Mouse (Mus musculus) small intestine, adult 2 months (tissue): ENCODE results near the gene Eml3. TPM values are rescaled to one million over a fixed set of nuclear protein-coding genes. Genes with fewer than 3 reads are reported as not detected.

Source experiments
- H3K27ac ChIP-seq: fragments of 200-500 bp; 2 replicates; pipeline ENCODE4 v1.5.1; 2012; ENCODE audit warnings: low read depth, low read length, control low read depth, inconsistent platforms; ENCODE audit not compliant: insufficient read depth
- H3K27me3 ChIP-seq: fragments of 200-500 bp; 2 replicates; pipeline ENCODE4 v1.6.1; 2012; ENCODE audit warnings: mild to moderate bottlenecking, moderate library complexity, low read length, inconsistent platforms; ENCODE audit not compliant: control insufficient read depth, insufficient read depth
- H3K36me3 ChIP-seq: fragments of 200-500 bp; 2 replicates; pipeline ENCODE4 v1.6.1; 2012; ENCODE audit warnings: mild to moderate bottlenecking, low read length, control low read depth, inconsistent platforms; ENCODE audit not compliant: control insufficient read depth, insufficient read depth
- H3K4me1 ChIP-seq: fragments of 200-500 bp; 2 replicates; pipeline ENCODE4 v1.6.1; 2012; ENCODE audit warnings: low read length, inconsistent platforms, mixed read lengths; ENCODE audit not compliant: control insufficient read depth, insufficient read depth, insufficient read length
- H3K4me3 ChIP-seq: fragments of 200-500 bp; 2 replicates; pipeline ENCODE4 v1.5.1; 2012; ENCODE audit warnings: low read depth, mild to moderate bottlenecking, control low read depth, inconsistent platforms, low read length, moderate library complexity
- CTCF ChIP-seq: fragments of 200-500 bp; IDR thresholded peaks from 2 replicates; pipeline ENCODE4 v1.5.1; 2012; ENCODE audit warnings: low read depth, mild to moderate bottlenecking, control low read depth, inconsistent platforms, low read length, moderate library complexity, mixed read lengths; ENCODE audit not compliant: insufficient replicate concordance, insufficient read length; ENCODE audit errors: extremely low read depth
- POLR2A ChIP-seq: fragments of 200-500 bp; IDR thresholded peaks from 2 replicates; pipeline ENCODE4 v1.6.1; 2012; ENCODE audit warnings: low read depth, mild to moderate bottlenecking, control low read depth, inconsistent platforms, low read length, moderate library complexity
- WGBS: fragments of 180-500 bp; shearing (Covaris S2); methylation state at CpG from one replicate; pipeline ENCODE4 v1.1.7; 2018; 5-methylcytosine and 5-hydroxymethylcytosine counted together
- polyA plus RNA-seq: library from polyadenylated mRNA; depleted of rRNA; stranded (reverse); fragments of >200 nt; gene quantifications from 2 replicates; pipeline ENCODE4 v1.2.3, GENCODE M21; 2012

Eml3 gene
- polyA plus RNA-seq, 1 experiment = 32.2 TPM

- Histone ChIP-seq H3K27me3 (no peaks in the 10 kb centered on the region), H3K4me3 (peak overlapping the region; percentile 71), H3K27ac (peak overlapping the region; percentile 44), H3K4me1 (peaks cover 8% of the 10 kb centered on the region), H3K36me3 (peaks cover 21% of the 10 kb centered on the region)
- TF ChIP-seq POLR2A = no peak
- WGBS = 1% methylated on average over 13 of the region's 13 CpGs
These were observed 30.8 kb upstream of the Eml3 start for GRCm38 (mm10) chr19:8898576-8898975.

DNA sequence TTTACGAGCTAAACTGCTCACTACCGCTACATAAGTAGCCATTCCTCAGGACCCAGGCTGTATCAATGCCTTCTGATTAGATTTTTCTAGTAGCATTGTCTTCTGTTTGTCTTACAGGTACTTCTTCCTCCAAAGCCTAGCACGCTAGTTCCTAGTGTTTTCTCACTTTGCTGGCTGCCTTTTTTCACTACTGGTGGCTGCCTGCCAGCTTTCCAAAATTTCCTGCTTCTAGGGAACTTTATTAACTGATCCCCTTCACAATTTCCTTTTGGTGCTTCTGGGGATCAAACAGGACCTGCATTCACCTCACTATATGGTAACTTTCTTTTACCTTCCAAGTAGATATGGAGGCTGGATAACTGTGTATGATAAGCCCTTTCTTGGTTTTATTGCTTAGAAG lies 30.3 kb upstream of the Eml3 start:
- H3K4me3 ChIP-seq = no peak overlapping the region
- WGBS = 15% methylated on average over 3 of the region's 3 CpGs
- no peak for TF ChIP-seq CTCF
- TF ChIP-seq POLR2A = no peak

DNA sequence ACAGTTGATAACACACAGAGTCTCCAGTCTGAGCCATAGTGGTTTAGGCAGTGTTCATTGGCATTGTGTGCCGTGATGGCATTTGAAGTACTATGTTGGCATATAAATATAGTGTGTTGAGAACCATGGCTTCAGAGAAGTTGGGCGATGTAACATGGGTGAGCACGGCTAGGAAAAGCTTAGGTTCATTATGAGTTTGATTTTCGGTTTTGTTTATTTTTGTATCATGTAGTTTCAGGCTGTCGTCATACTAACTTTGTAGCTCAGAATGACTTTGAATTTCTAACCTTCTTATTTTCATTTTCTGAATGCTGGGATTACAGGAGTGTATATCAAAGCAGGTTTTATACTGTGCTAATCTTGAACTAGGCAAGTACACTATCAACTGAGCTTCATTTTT lies 25.9 kb upstream of the Eml3 start:
- H3K4me3 ChIP-seq = no peak overlapping the region
- WGBS = 90% methylated on average over 5 of the region's 5 CpGs
- no peaks in the 10 kb centered on the region for H3K27me3 ChIP-seq
- H3K36me3 ChIP-seq = peaks cover 52% of the 10 kb centered on the region
- H3K4me1 ChIP-seq = no peaks in the 10 kb centered on the region
- TF ChIP-seq POLR2A (no peak), CTCF (no peak)
- no peak overlapping the region for H3K27ac ChIP-seq

More for the DNA sequence above, 30.3 kb upstream of the Eml3 start:
- Histone ChIP-seq H3K27ac (no peak overlapping the region), H3K27me3 (no peaks in the 10 kb centered on the region), H3K36me3 (peaks cover 24% of the 10 kb centered on the region), H3K4me1 (peaks cover 8% of the 10 kb centered on the region)

DNA sequence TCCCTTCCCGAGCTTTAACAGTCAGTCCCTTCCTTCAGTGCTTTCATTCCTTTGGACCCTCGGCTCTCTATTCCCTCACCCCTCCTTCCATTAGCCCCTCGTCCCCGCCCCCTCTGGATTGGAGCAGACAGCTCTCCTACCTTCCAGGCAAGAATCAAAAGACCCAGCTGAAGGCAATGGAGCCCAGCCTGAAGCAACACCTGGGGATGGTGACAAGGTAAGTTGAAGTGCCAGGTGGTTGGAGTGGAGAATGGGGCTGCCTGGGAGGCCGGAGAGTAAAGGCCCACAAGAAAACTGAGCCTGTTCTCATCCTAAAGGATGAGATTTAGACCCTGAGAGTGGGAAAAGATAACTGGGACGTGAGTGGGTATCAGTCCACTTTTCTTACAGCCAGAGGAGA lies 20.8 kb upstream of the Eml3 start:
- TF ChIP-seq CTCF (no peak), POLR2A (no peak)
- Histone ChIP-seq H3K36me3 (peaks cover 86% of the 10 kb centered on the region), H3K4me1 (no peaks in the 10 kb centered on the region), H3K4me3 (no peak overlapping the region), H3K27ac (no peak overlapping the region), H3K27me3 (no peaks in the 10 kb centered on the region)
- 97% methylated on average over 6 of the region's 6 CpGs for WGBS

DNA sequence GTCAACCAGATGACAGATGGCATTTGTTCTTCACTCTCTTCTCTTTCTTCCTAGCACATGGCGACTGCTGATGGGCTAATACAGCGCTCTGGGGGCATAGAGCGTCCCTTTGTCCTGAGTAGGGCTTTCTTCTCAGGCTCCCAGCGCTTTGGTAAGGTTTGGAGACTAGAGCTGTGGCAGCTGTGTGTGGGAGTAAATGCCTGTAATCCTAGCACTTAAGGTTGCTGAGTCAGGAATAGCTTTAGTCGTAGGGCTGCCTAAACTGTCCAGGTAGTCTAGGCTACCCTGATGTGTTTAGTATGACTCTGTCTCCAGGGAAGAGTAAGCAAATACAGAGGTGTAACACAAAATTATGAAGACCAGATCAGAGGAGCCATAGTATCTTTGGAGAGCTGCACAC lies 17.5 kb upstream of the Eml3 start:
- Histone ChIP-seq H3K27ac (no peak overlapping the region), H3K4me1 (no peaks in the 10 kb centered on the region), H3K4me3 (no peak overlapping the region), H3K27me3 (no peaks in the 10 kb centered on the region), H3K36me3 (peaks cover 92% of the 10 kb centered on the region)
- 97% methylated on average over 5 of the region's 5 CpGs for WGBS
- TF ChIP-seq POLR2A (no peak), CTCF (no peak)

DNA sequence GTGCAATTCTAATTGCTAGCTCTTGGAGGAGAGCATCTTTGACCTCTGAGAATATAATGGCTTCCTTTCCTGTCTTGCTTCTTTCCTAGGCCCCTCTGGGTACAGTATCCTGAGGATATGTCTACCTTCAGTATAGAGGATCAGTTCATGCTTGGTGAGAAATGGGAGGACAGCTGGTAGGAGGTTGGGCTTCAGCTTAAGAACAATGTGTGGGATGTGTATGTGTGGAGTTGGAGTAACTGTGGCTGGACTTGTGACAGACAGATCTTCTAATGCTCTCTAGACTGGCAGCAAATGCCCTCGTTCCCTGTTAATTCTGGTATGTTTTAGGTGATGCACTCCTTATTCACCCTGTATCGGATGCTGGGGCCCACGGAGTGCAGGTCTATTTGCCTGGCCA lies 15.1 kb upstream of the Eml3 start:
- 95% methylated on average over 3 of the region's 3 CpGs for WGBS
- Histone ChIP-seq H3K27ac (no peak overlapping the region), H3K36me3 (peaks cover 71% of the 10 kb centered on the region), H3K4me1 (no peaks in the 10 kb centered on the region), H3K4me3 (no peak overlapping the region), H3K27me3 (no peaks in the 10 kb centered on the region)
- no peak for TF ChIP-seq POLR2A
- no peak for TF ChIP-seq CTCF

- H3K27me3 ChIP-seq = no peaks in the 10 kb centered on the region
- H3K4me1 ChIP-seq = peaks cover 5% of the 10 kb centered on the region; the same call in 1 of the 2 replicates
- no peak for TF ChIP-seq POLR2A
- TF ChIP-seq CTCF = no peak
- H3K36me3 ChIP-seq = peaks cover 31% of the 10 kb centered on the region
- 63% methylated on average over 3 of the region's 3 CpGs for WGBS
- no peak overlapping the region for H3K4me3 ChIP-seq
- peak overlapping the region; percentile 53; the same call in 1 of the 2 replicates for H3K27ac ChIP-seq
These were observed 10.4 kb upstream of the Eml3 start for GRCm38 (mm10) chr19:8919000-8919399.

- Histone ChIP-seq H3K36me3 (peaks cover 24% of the 10 kb centered on the region), H3K27me3 (no peaks in the 10 kb centered on the region), H3K27ac (peak overlapping the region; percentile 53), H3K4me1 (peaks cover 5% of the 10 kb centered on the region; the same call in 1 of the 2 replicates), H3K4me3 (no peak overlapping the region)
- no peak for TF ChIP-seq CTCF
- no peak for TF ChIP-seq POLR2A
- WGBS = 44% methylated on average over 6 of the region's 6 CpGs
These were observed 9.7 kb upstream of the Eml3 start for GRCm38 (mm10) chr19:8919684-8920072.
